Mouse (Mus musculus): ENCODE data around the gene Zcchc2. TPM values are rescaled to one million over a fixed set of nuclear protein-coding genes. Genes with fewer than 3 reads are reported as not detected.

Zcchc2 gene
- total and polyA plus RNA-seq, 2 experiments from 2014 or later: 2.7 to 18.9 TPM

DNA sequence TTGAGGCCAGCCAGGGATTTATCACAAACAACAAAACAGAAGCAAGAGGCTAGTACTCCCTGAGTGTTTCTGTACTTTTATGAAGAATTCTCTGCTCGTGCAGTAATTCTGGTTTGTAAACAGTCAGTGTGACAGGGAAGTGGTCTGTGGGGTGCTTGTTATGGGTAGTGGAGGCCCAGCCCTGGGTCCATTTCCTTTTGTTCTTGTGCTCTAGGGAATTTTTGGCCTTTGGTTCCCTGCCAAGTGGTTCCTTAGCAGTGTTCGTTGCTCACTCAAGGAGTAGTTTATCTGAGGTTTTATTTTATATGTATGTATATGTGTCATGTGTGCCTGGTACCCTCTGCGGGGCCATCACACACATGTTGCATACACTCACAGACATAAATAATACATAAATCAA lies 7.1 kb downstream of the Zcchc2 start:
- H3K27me3 ChIP-seq (ENCODE audit: insufficient read depth, low read length): no peaks in the 10 kb centered on the region
- H3K9me3 ChIP-seq (ENCODE audit: low read length): no peaks in the 10 kb centered on the region
- DNase-seq (ENCODE audit: low spot score) (no peak), ATAC-seq (ENCODE audit: low FRiP score) (no peak)
- WGBS: 51% methylated on average over 3 of the region's 3 CpGs
- TF ChIP-seq CTCF (IDR thresholded peaks at IDR 0.05): no peak
- no peak overlapping the region for H3K4me2 ChIP-seq (ENCODE audit: low read depth, low read length, poor library complexity, severe bottlenecking)
- no peak overlapping the region for H3K9ac ChIP-seq (replicated peaks; ENCODE audit: low read length, poor library complexity, severe bottlenecking)
- H3K4me1 ChIP-seq (ENCODE audit: insufficient read depth, low read length): peaks cover 4% of the 10 kb centered on the region; the same call in 1 of the 2 replicates
- H3K36me3 ChIP-seq (ENCODE audit: insufficient read depth, low read length): no peaks in the 10 kb centered on the region
- H3K27ac ChIP-seq (ENCODE audit: low read depth, low read length): no peak overlapping the region
- H3K4me3 ChIP-seq (ENCODE audit: low read depth, low read length): no peak overlapping the region

DNA sequence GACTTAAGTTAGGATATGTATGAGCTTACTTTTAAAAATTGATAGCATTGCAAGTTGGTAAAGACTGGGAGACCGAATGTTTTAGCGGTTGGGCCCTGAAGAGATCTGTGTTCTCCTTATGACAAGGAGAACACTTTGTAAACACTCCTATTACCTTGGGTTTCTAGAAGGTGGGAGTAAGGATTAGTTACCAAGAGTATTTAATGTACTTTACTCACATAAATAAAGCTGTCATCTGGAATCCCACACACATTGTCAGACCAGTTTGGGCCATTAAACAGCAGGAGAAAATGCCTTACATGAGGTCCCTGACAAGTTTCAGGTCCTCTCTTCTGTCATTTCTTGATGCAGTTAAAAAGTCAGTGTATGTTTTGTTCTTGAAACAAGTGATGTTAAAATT lies 9.6 kb downstream of the Zcchc2 start:
- H3K4me1 ChIP-seq (ENCODE audit: insufficient read depth, low read length): no peaks in the 10 kb centered on the region
- H3K36me3 ChIP-seq (ENCODE audit: insufficient read depth, low read length): peaks cover 11% of the 10 kb centered on the region
- no peaks in the 10 kb centered on the region for H3K27me3 ChIP-seq (ENCODE audit: insufficient read depth, low read length)
- TF ChIP-seq CTCF (IDR thresholded peaks at IDR 0.05): no peak
- H3K9ac ChIP-seq (replicated peaks; ENCODE audit: low read length, poor library complexity, severe bottlenecking): no peak overlapping the region
- no peak for DNase-seq (ENCODE audit: low spot score)
- no peaks in the 10 kb centered on the region for H3K9me3 ChIP-seq (ENCODE audit: low read length)
- ATAC-seq (ENCODE audit: low FRiP score): no peak
- H3K4me3 ChIP-seq (ENCODE audit: low read depth, low read length): no peak overlapping the region
- 95% methylated on average over 2 of the region's 2 CpGs for WGBS
- no peak overlapping the region for H3K27ac ChIP-seq (ENCODE audit: low read depth, low read length)
- H3K4me2 ChIP-seq (ENCODE audit: low read depth, low read length, poor library complexity, severe bottlenecking): no peak overlapping the region

- no peaks in the 10 kb centered on the region for H3K27me3 ChIP-seq (ENCODE audit: insufficient read depth, low read length)
- H3K4me2 ChIP-seq (ENCODE audit: low read depth, low read length, poor library complexity, severe bottlenecking): no peak overlapping the region
- DNase-seq (ENCODE audit: low spot score) (no peak), ATAC-seq (ENCODE audit: low FRiP score) (no peak)
- H3K4me3 ChIP-seq (ENCODE audit: low read depth, low read length): no peak overlapping the region
- H3K9me3 ChIP-seq (ENCODE audit: low read length): no peaks in the 10 kb centered on the region
- 92% methylated on average over 1 of the region's 1 CpGs for WGBS
- H3K27ac ChIP-seq (ENCODE audit: low read depth, low read length): no peak overlapping the region
- no peak overlapping the region for H3K9ac ChIP-seq (replicated peaks; ENCODE audit: low read length, poor library complexity, severe bottlenecking)
- TF ChIP-seq CTCF (IDR thresholded peaks at IDR 0.05): no peak
- H3K4me1 ChIP-seq (ENCODE audit: insufficient read depth, low read length): no peaks in the 10 kb centered on the region
- peaks cover 70% of the 10 kb centered on the region for H3K36me3 ChIP-seq (ENCODE audit: insufficient read depth, low read length)
Measured at GRCm38 (mm10) chr1:106007581-106007980, 17.4 kb downstream of the Zcchc2 start.

GRCm38 (mm10) chr1:106011097-106011496 lies 20.9 kb downstream of the Zcchc2 start:
- no peak for TF ChIP-seq CTCF (IDR thresholded peaks at IDR 0.05)
- ATAC-seq (ENCODE audit: low FRiP score): no peak
- WGBS: 92% methylated on average over 7 of the region's 7 CpGs

DNA sequence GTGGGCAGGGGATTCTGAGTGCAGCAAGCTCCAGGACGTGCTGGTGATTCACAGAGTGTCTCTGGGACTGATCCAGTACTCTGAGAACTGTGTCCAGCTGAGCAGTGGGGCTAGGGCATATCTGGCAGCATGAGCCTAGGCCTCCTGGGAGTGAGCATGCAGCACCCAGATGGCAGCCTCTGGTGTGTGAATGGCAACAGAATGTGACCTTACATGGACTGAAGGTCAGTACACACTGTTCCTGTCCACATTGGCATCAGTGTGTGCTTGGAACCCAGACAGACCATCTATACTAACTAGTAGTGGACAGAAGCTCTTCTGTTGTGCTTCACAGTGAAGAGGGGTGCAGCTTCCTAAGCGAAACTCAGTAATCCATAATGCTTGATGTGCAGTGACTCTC lies 23.6 kb downstream of the Zcchc2 start:
- no peak for TF ChIP-seq CTCF (IDR thresholded peaks at IDR 0.05)
- Histone ChIP-seq H3K27me3 (ENCODE audit: insufficient read depth, low read length) (no peaks in the 10 kb centered on the region), H3K4me3 (ENCODE audit: low read depth, low read length) (no peak overlapping the region), H3K36me3 (ENCODE audit: insufficient read depth, low read length) (peaks cover 57% of the 10 kb centered on the region), H3K4me1 (ENCODE audit: insufficient read depth, low read length) (no peaks in the 10 kb centered on the region), H3K9me3 (ENCODE audit: low read length) (no peaks in the 10 kb centered on the region), H3K27ac (ENCODE audit: low read depth, low read length) (no peak overlapping the region), H3K4me2 (ENCODE audit: low read depth, low read length, poor library complexity, severe bottlenecking) (no peak overlapping the region), H3K9ac (replicated peaks; ENCODE audit: low read length, poor library complexity, severe bottlenecking) (no peak overlapping the region)
- ATAC-seq (ENCODE audit: low FRiP score): no peak
- DNase-seq (ENCODE audit: low spot score): no peak
- WGBS: 91% methylated on average over 2 of the region's 2 CpGs

More at GRCm38 (mm10) chr1:106011097-106011496, 20.9 kb downstream of the Zcchc2 start:
- H3K4me3 ChIP-seq (ENCODE audit: low read depth, low read length): no peak overlapping the region
- no peaks in the 10 kb centered on the region for H3K9me3 ChIP-seq (ENCODE audit: low read length)
- no peaks in the 10 kb centered on the region for H3K27me3 ChIP-seq (ENCODE audit: insufficient read depth, low read length)
- H3K9ac ChIP-seq (replicated peaks; ENCODE audit: low read length, poor library complexity, severe bottlenecking): no peak overlapping the region
- H3K27ac ChIP-seq (ENCODE audit: low read depth, low read length): no peak overlapping the region
- no peak for DNase-seq (ENCODE audit: low spot score)
- no peak overlapping the region for H3K4me2 ChIP-seq (ENCODE audit: low read depth, low read length, poor library complexity, severe bottlenecking)
- H3K36me3 ChIP-seq (ENCODE audit: insufficient read depth, low read length): peaks cover 60% of the 10 kb centered on the region
- H3K4me1 ChIP-seq (ENCODE audit: insufficient read depth, low read length): no peaks in the 10 kb centered on the region

DNA sequence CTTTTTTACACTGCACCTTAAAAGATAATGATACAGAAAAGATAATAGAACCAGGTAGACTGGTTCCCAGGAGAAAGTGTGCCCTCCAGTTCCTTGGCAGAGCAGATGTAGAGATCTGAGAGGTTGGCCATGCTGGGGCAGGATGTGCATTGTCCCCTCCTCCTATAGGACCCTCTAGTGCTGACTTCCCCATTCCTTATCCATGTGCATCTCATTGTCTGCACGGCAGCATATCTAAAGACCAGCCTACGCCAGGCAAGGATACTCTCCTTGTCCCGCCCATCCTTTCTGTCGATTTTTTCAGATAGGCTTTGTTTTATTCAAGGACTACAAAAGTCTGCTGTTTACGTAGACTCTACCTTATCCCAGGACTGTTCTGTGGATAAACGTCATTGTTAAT lies 26.1 kb downstream of the Zcchc2 start:
- DNase-seq (ENCODE audit: low spot score): no peak

More for the DNA sequence above, 26.1 kb downstream of the Zcchc2 start:
- 92% methylated on average over 6 of the region's 6 CpGs for WGBS
- H3K27me3 ChIP-seq (ENCODE audit: insufficient read depth, low read length): no peaks in the 10 kb centered on the region
- no peak overlapping the region for H3K27ac ChIP-seq (ENCODE audit: low read depth, low read length)
- no peaks in the 10 kb centered on the region for H3K4me1 ChIP-seq (ENCODE audit: insufficient read depth, low read length)
- no peaks in the 10 kb centered on the region for H3K9me3 ChIP-seq (ENCODE audit: low read length)
- H3K36me3 ChIP-seq (ENCODE audit: insufficient read depth, low read length): peaks cover 49% of the 10 kb centered on the region
- no peak overlapping the region for H3K9ac ChIP-seq (replicated peaks; ENCODE audit: low read length, poor library complexity, severe bottlenecking)
- H3K4me3 ChIP-seq (ENCODE audit: low read depth, low read length): no peak overlapping the region
- no peak overlapping the region for H3K4me2 ChIP-seq (ENCODE audit: low read depth, low read length, poor library complexity, severe bottlenecking)
- ATAC-seq (ENCODE audit: low FRiP score): no peak
- no peak for TF ChIP-seq CTCF (IDR thresholded peaks at IDR 0.05)

All from midbrain, postnatal 0 days (tissue).